Mouse (Mus musculus) brain, embryonic 14.5 days (tissue): ENCODE measurements around the gene Kif1a.

ENCODE experiments used
- CTCF ChIP-seq: fragments of 200-500 bp; IDR thresholded peaks from 2 replicates; pipeline ENCODE4 v1.5.1; 2012; ENCODE audit warnings: inconsistent platforms, mild to moderate bottlenecking, moderate library complexity, borderline replicate concordance; ENCODE audit not compliant: insufficient read depth, insufficient read length; ENCODE audit errors: extremely low read depth
- POLR2A ChIP-seq: fragments of 200-500 bp; IDR thresholded peaks from 2 replicates; pipeline ENCODE4 v1.6.1; 2012; ENCODE audit warnings: mild to moderate bottlenecking, inconsistent platforms, borderline replicate concordance; ENCODE audit not compliant: poor library complexity, insufficient read depth, insufficient read length, severe bottlenecking; ENCODE audit errors: extremely low read depth

DNA sequence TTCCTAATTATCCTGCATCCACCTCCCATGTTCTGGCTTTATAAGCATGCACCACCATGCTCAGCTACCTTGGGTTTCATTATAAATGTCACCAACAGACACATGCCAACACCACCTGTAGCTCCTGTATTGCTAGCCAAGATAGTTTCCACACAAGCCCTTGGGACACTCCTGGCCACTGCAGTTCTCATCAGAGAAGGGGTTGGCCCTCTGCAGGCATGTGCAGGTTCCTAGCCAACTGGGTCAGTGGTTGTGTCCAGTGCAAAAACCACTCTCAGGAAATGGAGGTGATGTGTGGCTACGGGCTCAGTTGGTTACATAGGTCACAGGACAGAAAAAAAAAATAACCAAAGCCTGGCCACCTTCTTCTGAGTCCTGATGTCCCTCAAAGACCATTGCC is 41.1 kb upstream of the Kif1a start:
- TF ChIP-seq CTCF (no peak), POLR2A (no peak)
